Mouse (Mus musculus): ENCODE data around the gene 5430419D17Rik.

The 5430419D17Rik gene

GRCm38 (mm10) chr7:131174121-131174520 lies at the start of gene 5430419D17Rik:
TSS of gene 5430419D17Rik (plus strand) at chr7:131174402.
- DNase-seq (ENCODE audit: low spot score): no peak

DNA sequence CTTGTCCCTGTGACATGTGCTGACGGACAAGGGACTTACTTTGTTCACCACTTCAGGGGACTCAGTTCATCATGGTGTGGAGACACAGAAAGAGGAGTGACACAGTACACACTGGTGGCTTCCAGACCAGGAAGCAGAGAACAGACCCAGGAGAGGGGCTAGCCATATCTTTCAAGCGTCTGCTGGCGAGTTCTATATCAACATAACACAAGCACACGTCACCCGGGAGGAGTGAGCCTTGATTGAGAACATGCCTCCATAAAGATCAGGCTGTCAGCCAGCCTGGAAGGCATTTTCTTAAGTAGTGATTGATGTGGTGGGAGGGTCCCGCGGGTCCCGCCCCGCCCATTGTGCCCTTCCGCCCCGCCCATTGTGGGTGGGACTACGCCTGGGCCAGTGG lies 44.2 kb upstream of the 5430419D17Rik start:
- DNase-seq (ENCODE audit: low spot score): no peak

GRCm38 (mm10) chr7:131133181-131133580 lies 41.0 kb upstream of the 5430419D17Rik start:
- DNase-seq (ENCODE audit: low spot score): no peak

DNA sequence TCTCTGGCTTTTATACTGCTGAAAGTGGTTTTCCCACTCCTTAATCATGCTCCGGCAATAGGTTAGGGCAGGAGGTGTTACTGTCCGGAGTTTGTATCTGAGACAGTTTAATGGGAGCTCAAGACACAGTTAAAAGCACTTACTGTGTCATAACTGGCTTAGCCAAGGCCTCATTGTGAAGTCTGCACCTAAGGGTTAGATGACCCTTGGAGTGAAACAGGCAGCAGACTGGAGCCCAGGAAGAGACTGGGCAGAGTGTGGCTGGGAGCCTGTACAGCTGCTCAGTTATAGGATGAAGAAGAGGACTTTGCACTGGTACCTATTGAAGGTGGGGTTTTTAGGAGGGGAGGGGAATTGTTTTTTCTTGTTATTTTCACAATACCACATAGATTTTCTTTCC lies 28.0 kb upstream of the 5430419D17Rik start, which contains the start of gene 4933402N03Rik:
TSS of gene 4933402N03Rik (minus strand) at position 101 of the 400 bp plus-strand sequence.
- DNase-seq (ENCODE audit: low spot score): no peak

DNA sequence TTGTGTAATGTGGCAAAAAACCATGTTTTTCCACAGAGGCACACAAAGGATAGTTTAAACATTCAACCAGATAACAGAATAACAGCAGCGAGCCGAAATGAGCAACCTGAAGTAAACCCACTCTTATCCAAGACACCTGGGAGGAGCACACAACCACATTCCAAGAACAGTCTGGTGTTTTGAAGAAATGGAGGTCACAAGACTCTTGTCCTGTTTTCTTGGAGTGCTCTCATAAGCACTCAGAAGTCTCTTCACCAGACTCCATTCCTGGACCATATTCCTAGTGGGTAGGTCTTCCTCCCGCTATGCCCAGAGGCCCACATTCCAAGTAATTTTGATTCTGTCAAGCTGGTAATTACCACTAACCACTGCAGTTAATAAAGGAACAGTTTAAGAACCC lies 24.0 kb upstream of the 5430419D17Rik start:
- DNase-seq (ENCODE audit: low spot score): no peak

DNA sequence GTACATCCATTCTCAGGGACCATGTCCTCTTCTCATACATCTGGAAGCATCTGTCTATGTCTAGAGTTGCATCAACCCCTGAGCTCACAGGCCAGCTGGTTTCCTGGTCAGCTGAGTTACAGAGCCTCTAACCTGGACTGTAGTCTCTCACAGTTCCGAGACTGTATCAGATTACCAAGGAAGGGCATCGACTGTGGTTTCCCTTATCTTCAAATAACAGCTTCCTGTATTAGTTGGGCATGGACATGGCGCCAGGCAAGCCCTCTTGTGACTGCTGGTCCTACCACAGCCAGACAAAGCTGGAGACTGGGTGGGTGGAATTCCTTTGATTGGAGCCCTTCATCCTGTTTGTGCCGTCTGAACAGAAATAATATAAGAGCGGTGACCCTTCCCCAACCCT lies 21.2 kb upstream of the 5430419D17Rik start:
- no peak for DNase-seq (ENCODE audit: low spot score)

DNA sequence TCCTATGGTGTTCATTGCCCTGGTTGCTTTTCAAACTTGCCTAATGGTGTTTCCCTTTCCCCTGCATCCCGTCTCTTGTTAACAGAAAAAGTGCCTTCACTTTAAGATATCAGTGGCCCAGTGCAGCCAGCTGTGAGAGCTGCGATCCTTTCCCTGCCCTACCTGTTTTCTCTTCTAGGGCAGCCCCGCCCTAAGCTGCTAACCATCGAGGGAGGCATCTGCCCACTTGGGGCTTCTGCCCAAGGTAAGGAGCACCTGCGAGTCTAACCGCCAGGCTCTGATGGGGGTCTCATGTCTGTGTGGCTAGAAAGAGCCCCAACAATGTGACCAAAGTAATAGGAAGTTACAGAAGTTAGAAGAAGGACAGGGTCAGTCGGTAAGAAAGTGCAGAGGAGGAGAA lies 12.0 kb upstream of the 5430419D17Rik start:
- DNase-seq (ENCODE audit: low spot score): no peak

DNA sequence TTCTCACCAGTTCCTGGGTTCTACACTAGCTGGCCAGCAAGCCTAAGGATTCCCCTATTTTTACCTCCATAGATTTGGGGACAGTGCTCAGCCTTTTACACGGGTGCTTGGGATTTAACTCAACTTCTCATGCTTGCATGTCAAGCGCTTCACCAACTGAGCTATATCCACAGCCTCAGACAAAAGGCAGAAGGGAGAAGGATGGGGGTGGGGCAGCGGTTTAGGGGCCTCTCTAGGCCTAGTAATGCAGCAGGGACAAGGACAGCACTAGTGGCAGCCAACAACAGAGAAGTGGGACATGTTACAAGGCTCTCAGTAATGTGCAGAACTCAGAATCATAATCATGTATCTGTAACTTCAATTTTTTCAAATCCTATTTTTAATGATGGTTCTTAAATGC lies 6.4 kb upstream of the 5430419D17Rik start:
- no peak for DNase-seq (ENCODE audit: low spot score)

DNA sequence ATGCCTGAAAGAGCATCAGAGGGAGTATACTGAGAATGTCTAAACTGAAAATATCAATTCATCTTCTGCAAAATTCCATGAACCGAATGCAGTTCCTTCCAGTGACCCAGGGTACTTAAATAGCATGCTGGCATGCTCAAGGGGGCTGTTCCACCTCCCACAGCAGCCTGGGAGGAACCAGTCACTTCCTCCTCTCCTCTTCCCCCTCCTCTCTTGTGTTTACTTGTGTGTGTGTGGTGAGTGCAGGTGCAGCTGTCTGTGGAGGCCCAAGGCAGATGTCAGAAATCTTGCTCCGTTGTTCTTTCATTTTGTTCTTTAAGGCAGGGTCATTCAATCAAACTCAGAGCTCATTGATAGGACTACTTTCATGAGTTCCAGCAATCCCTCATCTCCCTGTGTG lies 5.1 kb upstream of the 5430419D17Rik start:
- DNase-seq (ENCODE audit: low spot score): no peak

- peak; percentile 62 for DNase-seq (ENCODE audit: low spot score)
Observed at GRCm38 (mm10) chr7:131182685-131183084, 8.5 kb downstream of the 5430419D17Rik start.

DNA sequence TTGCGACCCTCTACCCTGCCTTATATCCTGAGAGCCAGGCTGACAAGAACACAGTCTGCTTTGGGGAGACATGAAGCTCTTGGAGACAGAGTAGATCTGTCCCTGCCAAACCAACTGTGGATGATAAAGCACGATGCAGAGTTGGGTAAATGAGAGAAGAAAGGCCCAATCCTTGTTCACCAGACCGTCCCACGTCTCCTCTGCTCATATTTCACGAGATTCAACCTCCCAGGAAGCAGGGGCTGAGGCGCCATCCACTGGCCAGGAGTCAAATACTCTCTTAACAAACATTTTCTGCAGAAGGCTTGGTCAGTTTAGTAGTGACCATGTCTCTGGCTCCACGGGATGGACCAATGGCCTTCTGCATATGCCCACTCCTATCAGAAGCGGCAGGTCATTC lies 10.1 kb downstream of the 5430419D17Rik start:
- DNase-seq (ENCODE audit: low spot score): peak; percentile 5

DNA sequence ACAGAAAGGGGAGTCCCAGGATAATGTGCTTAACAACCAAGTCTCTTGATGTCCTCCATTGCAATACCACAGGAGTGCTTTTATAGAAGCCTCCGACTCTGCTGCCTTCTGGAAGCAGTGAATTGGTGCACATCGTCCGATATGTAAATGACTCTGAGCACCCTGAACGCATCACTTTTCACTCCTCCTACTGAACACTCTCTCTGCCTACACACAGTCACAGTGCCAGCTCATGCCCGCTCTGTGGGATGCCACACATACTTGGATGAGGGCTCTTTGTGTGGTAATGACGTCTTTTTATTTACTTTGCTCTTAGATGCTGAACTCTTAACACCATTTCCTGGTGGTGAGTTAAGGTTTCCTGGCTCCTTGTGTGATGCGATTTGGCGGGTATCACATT lies 12.8 kb downstream of the 5430419D17Rik start:
- no peak for DNase-seq (ENCODE audit: low spot score)

GRCm38 (mm10) chr7:131187996-131188395 lies 13.8 kb downstream of the 5430419D17Rik start:
- DNase-seq (ENCODE audit: low spot score): no peak

DNA sequence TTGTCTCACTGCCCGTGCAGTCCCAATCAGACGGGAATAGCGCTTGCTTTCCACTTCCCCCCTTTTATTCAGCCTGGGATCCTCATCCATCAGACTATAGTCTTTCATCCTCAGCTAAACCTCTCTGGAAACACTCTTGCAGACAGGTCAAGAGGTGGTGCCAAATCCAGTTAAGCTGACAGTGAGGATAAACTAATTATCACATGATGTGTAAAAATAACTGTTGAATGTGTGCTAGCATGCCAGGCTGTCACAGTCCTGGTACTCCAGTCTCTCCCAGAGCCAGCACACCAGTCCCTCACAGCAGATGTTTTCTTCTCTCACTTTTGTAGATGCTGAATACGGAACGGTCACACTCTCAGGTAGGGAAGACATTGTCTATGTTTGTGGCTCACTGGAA lies 48.9 kb downstream of the 5430419D17Rik start:
- DNase-seq (ENCODE audit: low spot score): no peak

DNA sequence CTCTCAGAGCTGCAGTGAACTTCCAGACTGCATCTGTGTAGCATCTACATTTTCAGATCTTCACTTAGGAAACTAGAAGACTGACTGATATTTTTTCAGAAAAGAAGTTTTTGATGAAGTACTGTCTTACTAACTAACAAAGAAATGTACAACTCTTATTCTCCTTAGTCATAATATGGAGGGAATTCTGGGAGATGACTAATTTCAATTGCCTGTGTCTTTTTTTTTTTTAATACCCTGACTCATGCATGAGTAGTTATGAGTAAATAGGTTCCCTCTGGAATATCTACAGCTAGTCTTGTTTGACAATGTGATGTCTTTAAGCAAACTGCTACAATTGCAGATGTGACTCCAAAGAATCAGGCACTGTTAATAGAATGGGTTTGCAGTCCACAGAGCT lies 61.9 kb downstream of the 5430419D17Rik start:
- no peak for DNase-seq (ENCODE audit: low spot score)

GRCm38 (mm10) chr7:131244993-131245392 lies 70.8 kb downstream of the 5430419D17Rik start:
- peak; percentile 34 for DNase-seq (ENCODE audit: low spot score)

DNA sequence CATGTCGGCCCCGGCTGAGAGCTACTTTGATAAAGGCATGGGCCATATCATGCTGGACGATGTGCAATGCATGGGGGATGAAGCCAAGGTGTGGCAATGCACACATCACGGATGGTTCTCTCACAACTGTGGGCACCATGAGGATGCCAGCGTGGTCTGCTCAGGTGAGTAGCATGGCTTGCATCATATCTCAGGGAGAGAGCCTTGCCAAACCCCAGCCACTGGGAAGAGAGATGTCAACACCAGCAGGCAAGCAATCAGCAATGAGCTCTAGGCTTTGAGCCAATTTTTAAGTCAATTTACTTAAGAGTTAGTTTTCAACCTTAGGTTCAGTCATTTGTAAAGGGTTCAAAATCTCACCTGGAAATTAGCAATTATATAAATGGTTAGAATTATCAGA lies 82.6 kb downstream of the 5430419D17Rik start:
- no peak for DNase-seq (ENCODE audit: low spot score)

DNA sequence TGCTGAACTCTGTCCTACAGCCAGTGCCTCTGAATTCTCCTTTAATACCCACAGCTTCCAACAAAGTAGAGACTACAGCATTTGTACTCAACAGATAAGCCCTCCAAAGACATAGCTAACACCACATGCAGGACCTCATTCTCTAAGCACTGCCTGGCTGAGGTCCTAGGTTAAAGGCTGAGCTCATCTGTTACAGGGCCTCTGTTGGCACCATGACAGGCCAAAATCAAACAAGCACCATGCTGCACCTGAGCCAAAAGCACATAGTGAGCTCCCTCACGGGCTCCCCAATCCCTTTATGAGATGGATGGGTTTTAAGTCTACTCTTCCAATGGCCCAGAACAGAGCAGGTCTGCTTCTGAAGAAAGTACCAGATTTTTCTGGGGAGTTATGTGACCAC lies 83.1 kb downstream of the 5430419D17Rik start:
- no peak for DNase-seq (ENCODE audit: low spot score)

DNA sequence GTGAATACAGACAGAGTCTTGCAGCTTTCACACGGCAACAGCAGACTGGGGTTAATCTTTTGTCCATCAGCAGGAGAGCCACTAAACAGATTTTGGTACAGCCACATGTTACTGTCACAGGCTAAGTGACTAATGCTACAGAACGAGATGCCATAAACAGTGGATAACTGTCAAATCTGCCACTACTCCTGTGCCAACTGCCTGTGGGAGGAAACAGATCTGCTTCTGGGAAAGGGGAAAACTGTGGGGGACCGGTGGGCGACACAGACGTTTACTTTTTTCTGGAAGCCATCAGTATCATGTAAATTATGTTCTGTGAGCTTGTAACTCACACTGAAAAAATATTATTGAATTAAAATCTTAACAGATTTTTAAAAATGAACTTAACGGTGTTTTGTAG lies 86.7 kb downstream of the 5430419D17Rik start:
- no peak for DNase-seq (ENCODE audit: low spot score)

GRCm38 (mm10) chr7:131264251-131264650 lies 90.0 kb downstream of the 5430419D17Rik start:
- no peak for DNase-seq (ENCODE audit: low spot score)

GRCm38 (mm10) chr7:131265851-131266250 lies 91.6 kb downstream of the 5430419D17Rik start:
- no peak for DNase-seq (ENCODE audit: low spot score)

- DNase-seq (ENCODE audit: low spot score): no peak
Observed at GRCm38 (mm10) chr7:131297151-131297550, 122.9 kb downstream of the 5430419D17Rik start.

DNA sequence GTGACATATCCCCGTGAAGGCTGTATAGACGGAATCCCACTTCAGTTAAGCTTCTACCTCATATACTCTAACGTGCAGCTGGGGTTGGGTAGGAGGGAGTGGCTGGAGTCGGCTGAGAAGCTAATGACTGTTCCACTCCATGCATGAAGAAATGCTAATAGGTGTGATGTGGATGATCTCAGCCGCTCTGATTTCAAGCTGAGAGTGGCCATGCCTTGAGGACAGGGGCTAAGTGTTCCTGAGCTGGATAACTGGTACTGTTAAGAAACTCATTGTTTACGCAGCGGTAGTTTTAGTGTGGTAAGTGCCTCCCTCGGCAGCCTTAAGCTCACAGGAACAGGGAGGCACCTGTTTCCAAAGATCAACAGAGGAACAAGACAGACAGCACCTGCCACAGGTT lies 129.1 kb downstream of the 5430419D17Rik start:
- no peak for DNase-seq (ENCODE audit: low spot score)

DNA sequence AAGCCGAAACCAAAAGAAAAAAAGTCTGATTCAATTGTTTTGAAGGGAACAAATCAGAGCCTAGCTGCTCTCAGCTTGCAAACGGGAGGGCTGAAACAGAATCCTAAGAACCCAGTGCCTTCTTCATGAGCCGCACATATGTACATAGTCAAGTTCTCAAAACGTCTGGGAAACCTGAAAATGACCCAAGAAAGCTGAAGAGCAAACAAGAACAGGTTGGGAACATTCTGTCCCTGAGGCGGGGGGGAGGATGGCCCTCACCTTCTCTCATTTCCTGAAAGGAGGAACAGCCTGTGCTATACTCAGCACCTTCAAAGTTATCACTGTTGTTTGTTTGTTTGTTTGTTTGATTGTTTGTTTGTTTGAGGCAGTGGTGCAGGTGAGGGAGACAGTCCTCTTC lies 132.5 kb downstream of the 5430419D17Rik start:
- DNase-seq (ENCODE audit: low spot score): no peak

- DNase-seq (ENCODE audit: low spot score): no peak
Observed at GRCm38 (mm10) chr7:131314493-131314892, 140.3 kb downstream of the 5430419D17Rik start.

All from retina, embryonic 14.5 days (tissue).